Mouse (Mus musculus) testis, postnatal 10 days (tissue): Measurements from ENCODE around the gene Cnnm3.

Source experiments
- DNase-seq: peaks from one replicate; pipeline ENCODE4 v3.0.0; 2021; ENCODE audit warnings: low spot score

Gene Cnnm3

DNA sequence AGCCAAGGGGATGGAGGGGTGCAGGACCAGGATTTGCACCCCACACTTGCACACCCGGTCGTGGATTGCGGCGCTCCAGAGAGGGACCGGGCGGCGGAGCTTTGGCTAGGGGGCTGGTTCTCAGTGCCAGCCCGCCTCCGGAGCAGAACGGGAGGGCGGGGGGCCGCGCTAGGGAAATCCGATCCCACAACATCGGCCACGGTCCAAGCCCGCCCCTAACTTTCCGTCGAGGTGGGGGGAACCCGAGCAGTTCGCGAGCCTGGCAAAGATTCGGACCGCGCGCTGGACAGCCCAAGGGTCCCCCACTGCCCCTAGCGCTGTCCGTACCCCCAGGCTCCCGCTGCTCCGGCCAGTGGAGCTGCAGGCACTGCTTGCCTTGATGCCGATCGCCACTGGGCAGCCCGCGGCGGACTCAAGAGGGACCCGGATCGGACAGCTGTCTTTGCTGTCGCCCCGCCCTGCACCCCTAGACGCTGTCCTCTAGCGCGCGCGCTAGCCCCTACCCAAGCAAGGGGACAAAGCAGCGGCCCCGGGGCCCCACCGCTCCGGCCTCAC, 45.9 kb downstream of the Cnnm3 start:
- peak; percentile 92 for DNase-seq

DNA sequence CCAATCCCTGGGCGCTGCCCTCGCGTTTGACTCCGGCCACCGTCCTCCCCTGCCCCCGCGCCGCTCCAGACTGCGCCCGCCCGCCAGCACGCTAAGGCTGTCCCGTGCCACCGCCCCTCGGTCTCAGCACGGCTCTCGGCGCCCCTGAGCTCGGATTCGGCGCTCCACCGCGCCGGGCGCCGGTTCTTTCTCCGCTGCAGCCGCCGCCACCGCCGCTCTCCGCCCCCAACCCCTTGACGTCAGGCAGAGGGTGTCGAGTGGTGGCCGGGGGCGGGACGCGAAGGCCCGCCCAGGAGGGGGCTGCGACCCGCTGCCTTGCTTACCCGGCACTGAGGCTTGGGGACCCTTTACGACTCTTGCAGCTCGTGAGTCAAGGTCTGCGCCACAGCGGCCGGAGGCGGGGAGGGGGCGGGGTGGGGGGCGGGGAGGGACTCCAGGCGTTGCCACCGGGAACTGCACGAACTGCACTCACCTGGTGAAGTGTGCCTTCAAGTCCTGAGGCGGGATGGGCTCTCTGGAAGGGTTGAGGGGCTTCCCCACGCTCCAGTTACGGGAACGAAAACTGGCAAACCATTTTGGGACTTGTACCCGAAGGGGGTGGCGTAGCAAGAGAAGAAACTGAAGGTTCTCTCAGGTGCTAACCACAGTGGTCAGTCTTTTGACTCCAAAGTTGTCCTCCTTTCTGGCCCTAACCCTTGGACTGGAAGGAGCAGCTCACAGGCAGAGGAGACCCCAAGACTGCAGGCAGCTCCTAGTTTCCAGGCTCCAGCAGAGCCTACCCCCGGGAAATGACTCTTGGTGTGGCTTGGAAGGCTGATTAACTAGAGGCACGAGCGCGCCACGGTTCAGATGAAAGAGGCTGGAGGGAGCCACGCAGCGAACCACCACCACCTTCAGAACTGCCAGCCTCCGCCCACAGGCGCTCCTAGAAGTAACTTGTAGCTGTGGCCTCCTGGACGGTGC, 46.6 kb downstream of the Cnnm3 start, which contains the start of gene Sema4c:
TSS of gene Sema4c (minus strand) at position 319 of the 963 bp plus-strand sequence.
- DNase-seq = peak; percentile 83

DNA sequence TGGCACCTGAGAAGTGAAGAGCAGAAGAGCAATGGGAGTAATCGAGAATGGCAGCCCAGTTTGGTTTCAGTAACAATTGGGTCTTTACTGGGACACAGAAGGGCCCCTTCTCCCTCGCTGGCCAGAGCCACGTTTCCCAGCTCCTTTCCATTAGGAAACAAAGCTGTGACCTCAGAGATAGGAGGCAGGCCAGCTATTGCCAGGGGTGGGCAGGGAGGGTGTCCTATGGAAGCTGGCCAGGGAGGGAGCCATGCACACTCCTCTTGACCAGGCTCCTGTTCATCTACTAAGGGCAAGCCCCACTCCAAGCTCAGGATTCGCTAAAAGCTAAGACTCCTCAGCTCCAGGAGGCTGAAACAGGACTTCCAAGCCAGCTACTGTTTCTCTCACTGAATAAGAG, 47.6 kb downstream of the Cnnm3 start:
- DNase-seq = no peak

DNA sequence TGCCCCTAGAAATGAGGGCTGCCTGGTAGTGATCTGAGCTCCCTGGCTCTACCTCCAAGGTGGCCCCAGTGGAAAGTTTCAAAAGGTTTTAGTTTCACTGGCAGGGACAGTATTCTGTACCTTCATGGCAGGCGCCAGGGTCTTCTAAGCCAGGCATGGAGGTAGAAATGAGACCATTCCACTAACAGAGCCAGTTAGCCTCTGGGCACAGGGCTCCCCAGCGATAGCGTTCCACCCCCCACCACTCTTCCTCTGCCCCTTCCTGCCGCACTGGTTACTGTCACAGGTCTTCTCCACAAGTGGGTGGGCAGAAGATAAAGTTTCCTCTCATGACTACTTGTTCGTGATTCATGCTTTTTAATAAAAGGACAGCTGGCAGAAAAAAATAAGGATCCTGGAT, 48.2 kb downstream of the Cnnm3 start:
- DNase-seq = no peak

DNA sequence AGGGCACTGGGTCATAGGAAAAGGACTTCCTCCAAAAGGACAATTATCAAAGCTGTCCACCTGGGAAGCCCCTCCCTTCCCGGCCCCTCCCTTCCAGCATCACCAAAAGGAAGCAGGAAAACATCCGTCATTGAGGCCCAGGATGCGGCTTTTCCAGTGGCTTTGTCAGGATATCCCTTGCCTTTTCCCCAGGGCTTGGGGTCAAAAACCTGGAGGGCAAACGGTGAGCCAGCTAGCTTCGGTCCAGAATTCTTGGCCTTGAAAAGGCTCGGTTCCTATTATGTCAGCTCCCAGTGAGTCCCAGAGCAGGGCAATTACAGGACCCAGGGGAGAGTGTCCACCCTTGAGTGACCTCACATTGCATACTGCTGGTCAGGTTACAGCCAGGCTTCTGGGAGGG, 49.2 kb downstream of the Cnnm3 start:
- no peak for DNase-seq

DNA sequence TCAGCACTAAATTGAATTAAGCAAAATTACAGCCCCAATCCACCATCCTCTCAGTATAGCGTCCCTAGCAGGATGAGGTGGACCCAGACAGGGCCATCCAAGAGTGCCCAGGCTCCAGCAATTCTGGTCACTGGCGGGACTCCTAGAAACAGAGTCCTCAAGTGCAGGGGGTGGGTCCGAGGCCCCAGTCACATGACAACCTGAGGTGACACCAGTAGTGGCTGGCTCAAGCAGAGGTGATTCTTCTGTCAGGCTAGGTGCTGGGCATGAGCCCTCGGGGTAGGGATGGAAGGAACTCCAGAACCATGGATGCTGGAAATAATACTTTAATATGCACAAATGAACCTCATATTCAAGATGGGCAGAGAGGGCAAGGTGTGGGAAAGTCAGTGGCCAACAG, 50.7 kb downstream of the Cnnm3 start:
- DNase-seq = no peak

DNA sequence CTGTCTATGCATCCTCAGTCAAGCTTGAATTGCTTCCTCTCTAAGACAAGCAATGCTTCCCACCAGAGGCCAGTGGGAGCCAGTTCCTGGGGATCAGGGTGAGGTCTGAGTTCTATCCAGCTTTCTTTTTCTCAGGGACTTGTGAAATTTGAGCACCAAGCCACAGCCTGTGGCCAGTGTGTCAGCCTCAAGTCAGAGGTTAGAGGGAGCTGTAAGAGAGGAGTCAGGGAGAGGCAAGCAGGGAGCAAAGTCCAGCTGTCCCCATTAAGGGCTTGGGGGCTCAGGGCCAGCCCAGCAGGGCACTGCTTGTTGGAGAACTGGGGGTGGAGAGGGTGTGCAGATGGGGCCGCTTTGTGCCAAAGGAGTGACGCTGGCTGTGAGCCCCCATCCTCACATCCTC, 51.5 kb downstream of the Cnnm3 start:
- DNase-seq = no peak

DNA sequence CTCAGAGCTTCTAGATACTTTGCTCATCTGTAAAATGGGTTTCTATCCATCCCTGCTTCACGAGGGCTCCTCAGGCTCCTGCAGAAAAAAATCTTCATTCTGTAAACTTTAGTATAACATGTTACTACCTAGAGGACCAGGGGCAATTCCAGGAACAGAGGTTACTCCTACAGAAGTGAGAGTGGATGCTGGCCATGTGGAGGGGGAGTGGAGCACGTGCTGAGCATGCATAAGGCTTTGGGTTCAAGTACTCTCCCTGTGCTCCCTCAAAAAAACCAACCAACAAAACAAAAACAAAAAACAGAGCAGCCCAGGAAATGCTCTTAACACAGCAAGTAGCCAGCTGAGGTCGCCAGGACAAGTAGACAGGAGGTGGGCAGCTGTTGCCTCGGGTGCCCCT, 52.0 kb downstream of the Cnnm3 start:
- DNase-seq = no peak

DNA sequence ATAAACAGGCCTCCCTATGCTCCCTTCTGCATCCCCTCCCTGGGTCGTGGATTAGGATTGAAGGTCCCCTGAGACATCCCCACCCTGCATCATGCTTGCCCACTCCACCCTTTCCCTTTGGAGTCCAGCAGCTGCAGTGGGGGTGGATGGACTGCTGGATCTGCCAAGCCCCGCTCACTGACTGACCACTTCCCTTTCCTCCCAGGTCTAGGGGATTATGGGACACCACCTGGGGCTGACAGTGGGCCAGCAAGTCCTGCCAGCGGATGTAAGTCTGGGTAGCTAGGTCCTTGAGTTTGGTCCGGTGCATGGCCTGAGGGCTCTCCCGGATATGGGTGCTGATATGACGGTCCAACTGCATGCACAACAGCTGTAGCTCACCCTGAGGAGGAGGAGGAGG, 52.4 kb downstream of the Cnnm3 start:
- no peak for DNase-seq

DNA sequence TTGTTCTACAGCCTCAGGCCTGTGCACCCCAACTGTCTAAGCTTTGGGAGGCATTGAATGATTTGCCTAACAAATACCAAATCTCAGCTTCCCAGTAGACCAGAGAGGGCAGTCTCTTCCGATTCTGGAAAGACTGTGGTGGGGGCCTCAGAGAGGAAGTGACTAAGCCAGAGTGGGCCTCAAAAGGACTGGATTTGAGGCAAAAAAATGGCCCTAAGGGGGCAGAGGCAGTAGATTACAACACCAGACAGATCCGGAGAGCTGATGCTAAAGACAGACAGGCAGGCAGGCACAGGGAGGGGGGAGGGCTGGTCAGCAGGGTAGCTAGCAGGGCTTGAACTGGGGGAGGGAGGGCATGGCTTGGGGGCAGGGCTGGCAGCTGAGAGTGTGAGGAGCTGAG, 54.8 kb downstream of the Cnnm3 start:
- no peak for DNase-seq

DNA sequence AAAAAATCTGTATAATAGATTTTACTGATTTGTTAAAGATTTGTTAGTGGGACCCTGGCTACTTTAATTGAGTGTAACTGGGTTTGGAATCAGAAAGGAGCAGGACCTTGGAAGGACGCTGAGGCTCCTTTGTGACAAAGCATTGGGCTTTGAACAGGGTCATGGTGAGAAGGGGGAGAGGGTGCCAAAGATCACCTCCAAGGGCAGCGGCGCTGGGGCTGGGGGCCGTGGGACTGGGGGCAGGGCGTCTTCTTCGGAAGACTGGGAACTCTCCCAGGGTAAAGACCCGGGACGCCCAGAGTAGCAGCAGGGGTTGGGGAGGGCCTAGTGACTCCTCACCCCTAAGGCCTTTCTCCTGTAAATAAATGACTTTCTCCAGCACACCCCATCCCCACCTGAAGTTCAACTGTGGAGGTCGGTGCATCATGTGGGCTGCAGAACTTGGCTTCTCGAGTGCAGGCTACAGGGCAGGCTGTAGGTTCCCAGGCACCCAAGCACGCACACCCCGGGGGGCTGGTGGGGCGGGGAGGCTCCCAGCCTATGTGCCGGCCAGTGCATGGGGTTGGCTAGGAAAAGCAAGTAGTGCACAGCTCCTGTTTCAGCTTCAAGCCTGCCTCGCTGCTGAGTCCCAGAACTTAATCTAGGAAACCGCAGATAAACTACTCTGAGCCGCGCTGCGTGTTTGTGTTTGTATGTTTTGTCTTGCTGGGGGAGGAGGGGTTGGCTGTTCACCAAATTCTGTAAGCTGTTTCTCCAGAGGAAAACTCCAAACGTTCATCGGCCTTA, 56.3 kb downstream of the Cnnm3 start:
- no peak for DNase-seq

DNA sequence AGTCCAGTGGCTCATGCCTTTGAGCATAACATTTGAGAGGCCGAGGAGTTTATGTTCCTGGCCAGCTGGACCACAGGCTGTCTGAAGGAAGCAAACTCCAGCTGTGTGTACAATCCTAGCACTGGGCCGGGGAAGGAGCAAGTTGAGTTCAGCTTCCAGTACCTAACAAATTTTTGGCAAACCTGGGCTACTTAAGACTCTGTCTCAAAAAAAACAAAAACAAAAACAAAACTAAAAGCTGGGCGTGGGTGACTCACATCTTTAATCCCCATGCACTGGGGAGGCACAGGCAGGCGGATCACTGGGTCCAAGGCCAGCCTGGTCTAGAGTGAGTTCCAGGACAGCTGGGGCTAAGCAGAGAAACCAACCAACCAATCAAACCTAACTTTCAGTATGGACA, 57.1 kb downstream of the Cnnm3 start:
- no peak for DNase-seq

DNA sequence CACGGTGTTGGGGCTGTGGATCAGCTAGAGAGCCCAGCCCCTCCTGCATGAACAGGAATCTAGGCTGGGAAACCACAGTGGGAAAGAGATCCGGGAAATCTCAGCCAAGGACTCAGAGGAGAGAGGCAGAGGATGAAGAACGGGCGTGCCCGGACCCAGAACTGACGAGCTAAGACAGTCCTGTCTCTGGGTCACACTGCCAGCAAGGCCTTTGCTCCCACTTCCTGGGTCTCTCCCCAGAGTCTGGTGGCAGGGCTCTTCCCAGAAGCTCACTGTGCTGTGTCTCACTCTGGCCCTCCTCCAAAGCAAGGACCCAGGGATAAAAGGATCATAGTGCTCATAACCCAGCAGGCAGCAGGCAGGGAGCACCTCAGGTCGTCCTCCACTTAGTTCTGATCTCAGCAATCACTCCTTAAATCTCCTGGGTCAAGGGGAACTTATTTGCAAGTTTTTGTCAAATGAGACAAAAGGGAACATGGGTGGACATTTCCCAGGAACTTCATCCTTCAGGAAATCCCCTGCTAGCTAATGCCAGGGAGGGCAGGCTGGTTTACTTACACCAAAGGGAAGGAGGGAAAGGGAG, 58.1 kb downstream of the Cnnm3 start:
- no peak for DNase-seq

DNA sequence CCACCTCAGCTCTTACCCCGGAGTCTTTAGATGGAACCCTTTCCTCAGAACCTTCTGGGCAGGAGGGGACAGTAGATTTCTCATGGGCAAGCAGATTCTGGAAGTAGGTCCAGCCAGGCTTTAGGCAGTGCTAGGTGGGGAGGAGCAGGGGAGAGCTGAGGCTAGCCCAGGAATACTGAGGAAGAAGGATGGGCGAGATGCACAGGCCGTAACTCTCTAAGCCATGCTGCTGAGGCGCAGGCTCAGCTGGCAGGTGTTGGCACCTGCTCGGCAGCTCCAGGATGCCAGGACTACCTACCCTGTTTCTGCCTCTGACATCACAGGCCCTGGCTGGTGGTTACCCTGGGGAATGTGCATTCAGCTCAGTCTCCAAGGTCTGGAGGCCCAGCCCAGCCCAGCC, 58.7 kb downstream of the Cnnm3 start:
- peak; percentile 40 for DNase-seq

DNA sequence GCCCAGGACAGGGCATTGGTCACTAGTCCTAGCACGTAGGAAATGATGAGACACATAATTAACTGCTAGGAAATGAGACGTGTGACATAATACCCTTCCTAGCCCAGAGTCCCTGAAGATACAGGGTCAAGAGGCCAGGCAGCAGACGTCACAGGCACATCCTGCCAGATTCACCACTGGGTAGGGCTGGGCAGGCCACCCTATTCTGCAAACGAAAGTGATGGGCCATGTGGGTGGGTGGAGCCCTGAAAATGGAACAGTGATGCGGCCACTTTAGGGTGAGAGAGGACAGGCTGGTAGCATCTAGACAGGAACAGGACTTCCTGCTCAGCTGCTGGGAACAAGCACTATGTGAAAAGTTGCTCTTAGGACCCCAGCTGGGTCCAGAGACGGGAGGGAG, 60.0 kb downstream of the Cnnm3 start:
- peak; percentile 50 for DNase-seq

DNA sequence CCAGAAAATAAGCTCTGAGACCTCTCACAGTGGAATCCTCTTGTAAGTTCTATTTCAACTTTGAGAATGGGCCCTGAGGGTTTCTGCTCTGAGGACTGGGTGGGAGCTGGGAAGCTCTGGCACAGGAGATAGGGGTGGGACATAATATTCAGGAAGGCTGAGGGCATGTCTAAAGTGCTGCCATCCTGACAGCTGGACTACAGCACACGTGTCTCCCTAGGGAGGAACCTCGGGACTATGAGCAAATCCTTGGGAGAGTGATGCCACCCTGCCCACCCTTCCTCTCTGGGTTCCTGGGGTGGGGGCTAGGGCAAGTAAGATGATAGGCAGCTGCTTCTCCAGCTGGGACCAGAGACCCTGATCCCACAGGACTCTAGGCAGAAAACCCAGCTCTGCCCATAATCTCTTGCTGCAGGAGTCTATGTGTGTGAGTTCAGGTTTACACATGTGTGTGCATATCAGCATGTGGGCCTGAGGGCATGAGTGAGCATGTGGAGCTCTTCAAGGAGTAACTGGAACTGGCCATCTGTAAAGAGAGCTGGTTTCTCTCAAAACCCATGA, 60.6 kb downstream of the Cnnm3 start:
- DNase-seq = no peak

DNA sequence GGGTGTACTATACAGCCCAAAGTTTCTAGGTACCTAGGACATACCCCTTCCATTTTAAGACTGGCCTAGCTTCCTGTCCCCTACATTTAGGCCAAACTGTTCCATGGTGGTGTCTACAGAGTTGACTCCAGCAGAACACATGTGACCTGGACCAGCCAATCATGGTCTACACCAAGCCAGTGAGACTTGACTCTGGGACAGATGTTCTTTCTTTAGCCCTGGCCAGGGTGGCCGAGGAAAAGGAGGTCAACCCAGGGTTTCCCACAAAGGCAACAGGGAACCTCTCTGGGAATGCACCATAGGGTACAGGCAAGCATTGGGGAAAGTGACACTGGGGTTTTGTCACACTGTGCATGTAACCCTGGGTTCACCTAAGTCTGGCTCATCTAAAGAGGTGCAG, 61.0 kb downstream of the Cnnm3 start:
- DNase-seq = no peak

DNA sequence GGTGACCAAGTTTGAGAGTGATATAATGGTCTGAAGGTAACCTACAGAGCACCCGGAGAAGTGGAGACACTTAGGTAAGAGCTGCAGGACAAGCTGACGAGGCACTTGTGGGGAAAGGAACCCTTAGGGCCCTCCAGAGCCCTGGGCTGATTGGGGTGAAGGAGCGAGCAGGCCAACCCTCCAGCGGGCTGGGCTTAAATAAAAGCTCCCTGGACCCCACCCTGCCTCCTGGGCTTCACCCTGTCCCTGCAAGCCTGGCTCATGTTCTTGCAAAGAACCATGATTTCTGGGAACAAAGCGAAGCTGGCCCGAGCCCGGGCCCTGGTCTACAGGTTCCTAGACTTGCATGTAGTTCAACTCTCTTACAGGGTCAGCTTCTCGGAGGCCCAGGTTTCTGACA, 61.9 kb downstream of the Cnnm3 start:
- no peak for DNase-seq

DNA sequence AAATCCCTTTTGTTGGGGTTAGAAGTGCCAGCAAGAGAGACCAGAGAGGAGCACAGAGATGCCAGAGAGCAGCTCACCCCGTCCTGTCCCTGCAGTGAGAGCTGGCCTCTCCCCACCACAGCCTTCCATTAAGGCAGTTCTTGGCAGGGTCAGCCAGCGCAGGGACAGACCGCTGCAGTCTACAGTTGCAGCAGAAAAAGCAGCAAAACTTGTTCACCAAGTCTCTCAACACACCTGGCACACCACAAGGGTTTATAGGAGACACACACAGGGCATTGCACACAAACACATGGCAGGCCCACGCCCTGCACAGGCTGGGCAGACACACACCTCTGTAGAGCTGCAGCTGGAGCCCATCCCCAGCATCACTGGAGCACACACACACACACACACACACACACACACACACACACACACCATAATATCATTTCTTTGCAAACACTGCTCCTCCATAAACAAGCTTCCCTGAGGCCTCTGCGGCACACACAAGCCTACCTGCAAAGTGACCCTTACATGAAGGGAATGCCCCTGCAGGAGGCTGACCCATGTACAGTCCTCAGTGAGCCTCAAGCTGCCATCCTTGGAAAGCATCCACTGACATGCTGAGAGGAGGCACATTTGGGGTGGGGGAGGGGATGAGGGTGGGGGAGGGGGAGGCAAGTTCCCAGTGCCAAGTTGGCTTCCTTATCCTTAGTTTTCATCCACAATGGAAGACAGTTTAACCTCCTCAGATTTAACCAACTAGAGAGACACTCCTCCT, 62.7 kb downstream of the Cnnm3 start:
- DNase-seq = no peak

DNA sequence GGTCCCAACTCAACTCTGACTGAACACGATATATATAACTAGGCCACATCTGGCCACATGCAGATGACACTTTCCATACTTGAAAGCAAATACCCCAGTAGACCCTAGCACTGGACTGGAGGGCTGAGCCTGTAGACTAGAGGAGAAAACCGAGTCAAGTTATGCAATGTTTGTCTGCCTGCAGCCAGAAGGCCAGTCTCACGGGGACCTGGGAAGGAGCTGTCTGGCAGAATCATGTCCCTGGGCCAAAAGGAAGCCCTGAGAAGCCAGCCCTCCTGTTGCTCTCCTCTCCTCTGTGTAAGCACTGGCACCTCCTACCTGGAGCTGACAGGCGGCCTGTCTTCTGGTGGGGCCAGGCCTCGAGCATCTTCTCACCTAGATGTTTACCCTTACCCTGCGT, 63.7 kb downstream of the Cnnm3 start:
- no peak for DNase-seq

DNA sequence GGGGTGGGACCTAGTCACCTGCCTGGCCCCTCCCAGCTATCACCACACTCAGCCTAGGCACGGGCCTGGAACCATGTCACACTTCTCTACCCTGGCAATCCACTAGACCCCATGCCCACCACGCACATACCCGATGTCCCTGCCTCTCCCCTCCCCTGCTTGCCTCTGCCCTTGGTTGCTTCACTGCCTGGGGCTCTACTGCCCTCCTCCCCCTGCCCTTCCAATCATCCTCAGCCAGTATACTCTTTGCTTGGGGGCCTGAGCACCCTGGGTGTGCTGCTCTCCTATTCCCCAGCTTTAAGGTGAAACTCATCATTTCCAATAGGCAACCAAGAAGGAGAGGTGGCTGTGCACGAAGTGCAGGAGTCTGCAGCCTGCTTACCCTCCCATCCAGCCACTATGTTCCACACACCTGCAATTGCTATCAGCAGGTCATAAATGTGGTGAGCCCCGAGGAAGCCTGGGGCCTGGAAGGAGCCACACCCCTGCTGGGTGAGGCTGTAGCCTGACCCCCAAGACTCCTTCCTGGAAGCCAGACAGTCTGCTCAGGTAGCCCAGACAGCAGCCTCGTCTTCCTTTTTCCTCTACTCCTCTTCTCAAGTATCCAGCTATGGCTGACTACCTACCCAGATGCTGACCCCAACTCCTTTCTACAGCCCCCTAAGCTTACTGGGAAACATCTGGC, 65.5 kb downstream of the Cnnm3 start:
- DNase-seq = no peak
